Mouse (Mus musculus) neural tube, embryonic 13.5 days (tissue): ENCODE measurements around the gene Kmo. TPM values are rescaled to one million over a fixed set of nuclear protein-coding genes. Genes with fewer than 3 reads are reported as not detected.
A peak's percentile ranks its signal among the peaks of the same experiment; 100 is the strongest.

ENCODE experiments used
- ATAC-seq: fragments of 200-750 bp; cut with Nextera tagmentation; 2 replicates; pipeline ENCODE4 v1.8.0; 2017; ENCODE audit warnings: low read depth, mild to moderate bottlenecking, moderate TSS enrichment, moderate library complexity
- H3K27ac ChIP-seq: fragments of 300-500 bp; sonication (generic); replicated peaks from 2 replicates; pipeline ENCODE4 v1.5.1; 2015; ENCODE audit warnings: moderate library complexity, mild to moderate bottlenecking, inconsistent platforms
- H3K27me3 ChIP-seq: fragments of 300-500 bp; sonication (generic); 2 replicates; pipeline ENCODE4 v1.6.1; 2015; ENCODE audit warnings: mild to moderate bottlenecking, inconsistent platforms
- H3K36me3 ChIP-seq: fragments of 300-500 bp; sonication (generic); 2 replicates; pipeline ENCODE4 v1.6.1; 2015; ENCODE audit warnings: mild to moderate bottlenecking, inconsistent platforms
- H3K4me1 ChIP-seq: fragments of 300-500 bp; sonication (generic); replicated peaks from 2 replicates; pipeline ENCODE4 v1.6.1; 2015; ENCODE audit warnings: inconsistent platforms
- H3K4me2 ChIP-seq: fragments of 300-500 bp; sonication (generic); 2 replicates; pipeline ENCODE4 v1.6.1; 2015; ENCODE audit warnings: inconsistent platforms, mild to moderate bottlenecking, moderate library complexity
- H3K4me3 ChIP-seq: fragments of 300-500 bp; sonication (generic); 2 replicates; pipeline ENCODE4 v1.5.1; 2015; ENCODE audit warnings: mild to moderate bottlenecking, inconsistent platforms
- H3K9ac ChIP-seq: fragments of 300-500 bp; sonication (generic); 2 replicates; pipeline ENCODE4 v1.6.1; 2015; ENCODE audit warnings: moderate library complexity, mild to moderate bottlenecking, inconsistent platforms
- H3K9me3 ChIP-seq: fragments of 300-500 bp; sonication (generic); 2 replicates; pipeline ENCODE4 v1.6.1; 2016; ENCODE audit warnings: inconsistent platforms
- WGBS: fragments of 180-500 bp; shearing (Covaris S2); methylation state at CpG from one replicate; pipeline ENCODE4 v1.1.7; 2015; 5-methylcytosine and 5-hydroxymethylcytosine counted together
- polyA plus RNA-seq: library from polyadenylated mRNA; unstranded; fragments of >200 nt; fragmentation: Nextera tagmentation; extraction: Ambion mirVana; gene quantifications from 2 replicates; pipeline ENCODE4 v1.2.1, GENCODE M21; 2015

Gene Kmo
- polyA plus RNA-seq, 1 experiment from 2014 or later: 0.11 TPM

DNA sequence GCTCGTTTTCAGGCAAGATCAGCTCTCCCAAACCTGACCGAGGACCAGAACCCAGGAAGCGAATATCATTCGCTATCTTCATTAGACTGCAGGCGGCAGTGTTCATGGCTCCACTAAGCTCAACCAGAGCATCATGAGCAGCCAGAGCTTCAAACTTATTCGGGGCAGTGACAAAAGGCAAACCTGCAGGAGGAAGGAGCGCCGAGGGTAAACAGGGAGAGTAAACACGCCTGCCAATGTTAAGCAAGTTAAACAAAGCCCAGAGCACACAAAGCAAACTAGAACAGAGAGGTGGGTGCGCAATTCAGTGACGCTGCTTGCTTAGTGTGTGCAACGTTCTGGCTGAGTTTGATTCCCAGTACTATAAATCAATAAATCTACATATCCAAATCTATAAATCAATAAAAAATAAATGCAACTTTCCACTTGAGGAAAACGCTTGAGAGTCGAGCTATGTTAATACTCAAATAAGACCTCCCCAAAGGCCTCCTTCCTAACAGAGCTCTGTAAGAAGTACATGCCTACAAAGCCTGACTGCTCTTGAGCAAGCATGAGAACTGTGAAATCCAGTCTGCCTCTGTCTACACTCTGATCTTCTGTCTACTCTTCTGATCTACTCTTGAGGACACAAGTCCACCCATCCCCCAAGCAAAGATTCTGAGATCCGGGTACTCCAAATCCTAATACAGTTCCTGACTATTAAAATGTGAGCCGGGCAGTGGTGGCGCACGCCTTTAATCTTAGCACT lies 12.2 kb upstream of the Kmo start:
- Histone ChIP-seq H3K4me2 (no peak overlapping the region), H3K9me3 (no peaks in the 10 kb centered on the region), H3K9ac (no peak overlapping the region), H3K27ac (no peak overlapping the region), H3K36me3 (peaks cover 78% of the 10 kb centered on the region), H3K4me3 (no peak overlapping the region), H3K27me3 (no peaks in the 10 kb centered on the region), H3K4me1 (no peaks in the 10 kb centered on the region)
- WGBS: 91% methylated on average over 18 of the region's 18 CpGs
- no peak for ATAC-seq

- 95% methylated on average over 3 of the region's 3 CpGs for WGBS
- H3K27me3 ChIP-seq: no peaks in the 10 kb centered on the region
- no peak for ATAC-seq
- H3K36me3 ChIP-seq: peaks cover 77% of the 10 kb centered on the region
- H3K9ac ChIP-seq: no peak overlapping the region
- no peaks in the 10 kb centered on the region for H3K9me3 ChIP-seq
- no peaks in the 10 kb centered on the region for H3K4me1 ChIP-seq
- no peak overlapping the region for H3K4me2 ChIP-seq
- H3K27ac ChIP-seq: no peak overlapping the region
- H3K4me3 ChIP-seq: no peak overlapping the region
These were observed 11.5 kb upstream of the Kmo start for GRCm38 (mm10) chr1:175608708-175609107.

DNA sequence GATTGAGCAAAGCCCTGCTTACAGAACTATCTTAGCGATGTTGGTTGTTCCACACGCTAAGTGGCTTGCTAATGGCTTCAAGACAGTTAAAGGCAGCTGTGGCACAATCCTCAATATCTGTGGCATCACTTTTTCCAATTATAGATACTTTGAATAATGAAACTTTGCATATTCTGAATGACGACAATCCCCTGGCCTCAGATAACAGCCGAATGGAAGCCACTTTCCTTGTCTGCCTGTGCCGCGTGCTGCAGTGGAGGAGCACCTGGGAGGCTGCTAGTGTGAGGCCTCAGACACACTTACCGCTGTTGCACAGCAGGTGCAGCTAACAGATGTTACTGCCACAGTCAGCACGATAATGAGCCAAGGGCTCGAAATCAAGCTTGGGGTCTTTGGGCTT lies 5.2 kb upstream of the Kmo start:
- Histone ChIP-seq H3K4me1 (no peaks in the 10 kb centered on the region), H3K9ac (no peak overlapping the region), H3K4me3 (no peak overlapping the region), H3K9me3 (no peaks in the 10 kb centered on the region), H3K36me3 (peaks cover 73% of the 10 kb centered on the region), H3K4me2 (no peak overlapping the region), H3K27ac (no peak overlapping the region), H3K27me3 (no peaks in the 10 kb centered on the region)
- 86% methylated on average over 9 of the region's 9 CpGs for WGBS
- no peak for ATAC-seq

GRCm38 (mm10) chr1:175623656-175624055 lies 3.5 kb downstream of the Kmo start:
- Histone ChIP-seq H3K4me1 (peaks cover 15% of the 10 kb centered on the region), H3K9ac (no peak overlapping the region), H3K4me2 (no peak overlapping the region), H3K4me3 (no peak overlapping the region), H3K36me3 (peaks cover 9% of the 10 kb centered on the region), H3K27ac (no peak overlapping the region), H3K9me3 (no peaks in the 10 kb centered on the region), H3K27me3 (no peaks in the 10 kb centered on the region)
- ATAC-seq: no peak
- WGBS: 90% methylated on average over 6 of the region's 6 CpGs

- H3K9ac ChIP-seq: peak within 1 kb of the TSS; percentile 96
- peak within 1 kb of the TSS; percentile 91 for H3K27ac ChIP-seq
- H3K4me1 ChIP-seq: peaks cover 15% of the 10 kb centered on the region
- WGBS: under 1% methylated on average over 58 of the region's 58 CpGs
- H3K4me2 ChIP-seq: peak within 1 kb of the TSS; percentile 91
- no peaks in the 10 kb centered on the region for H3K27me3 ChIP-seq
- peak; percentile 100 for ATAC-seq
- peak within 1 kb of the TSS; percentile 81 for H3K4me3 ChIP-seq
- H3K9me3 ChIP-seq: no peaks in the 10 kb centered on the region
- H3K36me3 ChIP-seq: no peaks in the 10 kb centered on the region
These were observed 5.2 kb downstream of the Kmo start, which contains the start of gene Fh1 for GRCm38 (mm10) chr1:175625257-175625879. Gene Fh1, minus strand, starts transcription at chr1:175625635.

DNA sequence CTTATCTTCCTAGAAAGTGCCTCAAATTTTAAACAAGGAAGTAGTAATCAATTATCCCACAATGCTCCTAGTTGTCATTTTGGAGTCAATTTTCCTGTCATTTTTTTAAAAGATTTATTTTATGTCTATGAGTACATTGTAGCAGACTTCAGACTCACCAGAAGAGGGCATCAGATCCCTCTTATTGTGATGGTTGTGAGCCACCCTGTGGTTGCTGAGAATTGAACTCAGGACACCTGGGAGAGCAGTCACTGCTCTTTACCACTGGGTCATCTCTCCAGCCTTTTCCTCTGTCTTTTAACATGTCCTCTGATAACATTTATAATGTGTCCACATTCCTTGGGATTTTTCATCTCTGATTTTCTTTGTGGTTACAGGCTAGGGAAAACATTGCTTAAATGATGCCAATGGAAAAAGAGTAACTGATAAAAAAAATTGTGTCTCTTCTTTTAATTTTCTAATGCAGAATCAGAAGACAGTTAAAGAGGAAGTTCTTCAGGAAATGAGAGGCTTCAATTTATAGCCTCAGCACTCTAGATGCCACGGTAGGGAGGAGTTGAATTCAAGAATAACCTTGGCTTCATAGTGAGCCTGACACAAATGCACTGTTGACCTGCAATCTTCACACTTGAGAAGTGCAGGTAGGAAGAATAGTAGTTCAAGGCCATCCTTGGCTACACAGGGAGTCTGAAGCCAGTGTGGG lies 6.0 kb downstream of the Kmo start:
- H3K27me3 ChIP-seq: no peaks in the 10 kb centered on the region
- H3K27ac ChIP-seq: peak overlapping the region; percentile 57; the same call in 1 of the 2 replicates
- 93% methylated on average over 1 of the region's 1 CpGs for WGBS
- H3K4me2 ChIP-seq: peak overlapping the region; percentile 91
- no peaks in the 10 kb centered on the region for H3K9me3 ChIP-seq
- peaks cover 15% of the 10 kb centered on the region for H3K4me1 ChIP-seq
- ATAC-seq: peak; percentile 72
- no peaks in the 10 kb centered on the region for H3K36me3 ChIP-seq
- peak overlapping the region; percentile 52; the same call in 1 of the 2 replicates for H3K9ac ChIP-seq
- peak overlapping the region; percentile 81 for H3K4me3 ChIP-seq

DNA sequence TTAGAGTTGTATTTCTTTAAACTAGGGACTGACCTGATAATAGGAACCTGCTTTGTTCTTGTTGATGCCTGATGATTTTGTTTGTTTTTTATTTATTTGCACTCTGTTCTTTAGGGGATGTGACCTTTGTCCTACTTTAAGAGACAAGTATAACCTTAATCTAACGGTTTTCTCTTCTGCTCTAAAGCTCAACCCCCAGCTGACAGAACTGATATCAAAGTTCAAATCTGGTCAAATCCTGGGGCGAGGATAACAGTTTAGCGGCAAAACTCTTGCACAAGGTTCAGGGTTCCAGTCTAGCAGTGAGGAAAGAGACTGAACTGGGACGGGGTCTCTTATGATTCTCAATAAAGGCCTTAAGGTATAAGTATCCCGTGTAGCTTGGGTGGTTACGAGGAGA lies 9.1 kb downstream of the Kmo start:
- no peak for ATAC-seq
- H3K27me3 ChIP-seq: no peaks in the 10 kb centered on the region
- H3K4me2 ChIP-seq: no peak overlapping the region
- H3K9me3 ChIP-seq: no peaks in the 10 kb centered on the region
- H3K4me1 ChIP-seq: peaks cover 7% of the 10 kb centered on the region
- WGBS: 89% methylated on average over 6 of the region's 6 CpGs
- no peaks in the 10 kb centered on the region for H3K36me3 ChIP-seq
- no peak overlapping the region for H3K4me3 ChIP-seq
- H3K27ac ChIP-seq: no peak overlapping the region
- H3K9ac ChIP-seq: no peak overlapping the region

DNA sequence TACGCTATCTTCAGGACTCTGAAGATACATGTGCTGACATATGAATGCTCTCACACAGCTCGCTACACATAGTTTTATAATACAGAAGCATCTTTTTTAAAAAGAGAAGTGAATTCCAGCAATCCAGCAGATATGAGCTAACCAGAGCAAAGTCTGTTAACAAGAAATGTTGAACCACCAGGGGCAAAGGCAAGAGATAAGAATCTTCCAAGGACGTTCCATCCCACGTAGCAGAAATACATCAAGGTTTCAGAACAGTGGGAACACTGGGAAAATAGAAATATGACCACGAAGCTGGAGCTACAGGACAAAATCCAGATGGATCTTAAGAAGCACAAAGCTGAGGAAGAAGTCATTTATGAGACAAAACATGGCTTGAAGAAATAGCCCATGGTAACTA lies 10.2 kb downstream of the Kmo start:
- no peak overlapping the region for H3K4me2 ChIP-seq
- H3K9me3 ChIP-seq: no peaks in the 10 kb centered on the region
- H3K36me3 ChIP-seq: no peaks in the 10 kb centered on the region
- H3K4me1 ChIP-seq: no peaks in the 10 kb centered on the region
- 92% methylated on average over 5 of the region's 5 CpGs for WGBS
- no peak overlapping the region for H3K4me3 ChIP-seq
- no peak overlapping the region for H3K9ac ChIP-seq
- no peaks in the 10 kb centered on the region for H3K27me3 ChIP-seq
- no peak for ATAC-seq
- no peak overlapping the region for H3K27ac ChIP-seq

DNA sequence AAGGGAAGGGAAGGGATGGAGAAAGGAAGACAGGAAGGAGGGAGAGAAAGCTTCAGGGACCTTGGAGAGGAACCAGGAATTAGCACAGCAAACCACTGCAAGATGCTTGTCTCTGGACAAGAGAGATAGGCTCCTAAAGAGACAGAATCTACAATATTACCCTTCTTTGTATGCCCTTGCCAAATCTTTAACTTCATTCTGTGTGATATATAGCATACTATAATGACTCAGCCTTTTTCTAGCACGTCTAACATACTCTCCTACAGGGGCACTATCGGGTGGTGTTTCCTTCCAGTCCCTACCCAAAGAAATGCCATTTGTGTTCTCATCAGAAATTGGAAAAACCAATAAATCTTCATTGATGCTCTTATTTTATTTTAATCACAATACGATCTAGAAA lies 10.9 kb downstream of the Kmo start:
- Histone ChIP-seq H3K9ac (no peak overlapping the region), H3K36me3 (no peaks in the 10 kb centered on the region), H3K4me3 (no peak overlapping the region), H3K4me2 (no peak overlapping the region), H3K27ac (no peak overlapping the region), H3K27me3 (no peaks in the 10 kb centered on the region), H3K4me1 (no peaks in the 10 kb centered on the region), H3K9me3 (no peaks in the 10 kb centered on the region)
- 81% methylated on average over 3 of the region's 3 CpGs for WGBS
- ATAC-seq: no peak

- Histone ChIP-seq H3K9ac (no peak overlapping the region), H3K9me3 (no peaks in the 10 kb centered on the region), H3K4me1 (no peaks in the 10 kb centered on the region), H3K27me3 (no peaks in the 10 kb centered on the region), H3K4me3 (no peak overlapping the region), H3K4me2 (no peak overlapping the region), H3K36me3 (no peaks in the 10 kb centered on the region), H3K27ac (no peak overlapping the region)
- WGBS: 79% methylated on average over 10 of the region's 10 CpGs
- ATAC-seq: no peak
These were observed 11.6 kb downstream of the Kmo start for GRCm38 (mm10) chr1:175631721-175632221.

DNA sequence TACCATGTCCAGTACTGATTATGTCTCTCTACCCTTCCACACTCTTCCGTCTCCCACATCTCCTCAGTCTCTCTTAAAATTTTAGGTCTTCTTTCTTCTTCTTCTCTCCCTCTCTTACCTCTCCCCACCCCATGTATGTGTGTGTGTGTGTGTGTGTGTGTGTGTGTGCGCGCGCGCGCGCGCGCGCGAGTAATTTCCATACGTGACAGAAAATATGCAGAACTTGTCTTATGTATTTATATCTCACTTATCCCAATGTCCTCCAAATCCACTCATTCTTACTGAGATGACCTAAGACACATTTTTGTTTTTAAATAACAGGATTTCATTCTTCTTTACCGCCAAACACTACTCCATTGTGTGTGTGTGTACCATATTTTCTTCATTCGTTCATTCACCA lies 12.3 kb downstream of the Kmo start:
- Histone ChIP-seq H3K36me3 (no peaks in the 10 kb centered on the region), H3K27ac (no peak overlapping the region), H3K4me1 (no peaks in the 10 kb centered on the region), H3K4me3 (no peak overlapping the region), H3K9ac (no peak overlapping the region), H3K9me3 (no peaks in the 10 kb centered on the region), H3K4me2 (no peak overlapping the region), H3K27me3 (no peaks in the 10 kb centered on the region)
- 96% methylated on average over 14 of the region's 14 CpGs for WGBS
- no peak for ATAC-seq

DNA sequence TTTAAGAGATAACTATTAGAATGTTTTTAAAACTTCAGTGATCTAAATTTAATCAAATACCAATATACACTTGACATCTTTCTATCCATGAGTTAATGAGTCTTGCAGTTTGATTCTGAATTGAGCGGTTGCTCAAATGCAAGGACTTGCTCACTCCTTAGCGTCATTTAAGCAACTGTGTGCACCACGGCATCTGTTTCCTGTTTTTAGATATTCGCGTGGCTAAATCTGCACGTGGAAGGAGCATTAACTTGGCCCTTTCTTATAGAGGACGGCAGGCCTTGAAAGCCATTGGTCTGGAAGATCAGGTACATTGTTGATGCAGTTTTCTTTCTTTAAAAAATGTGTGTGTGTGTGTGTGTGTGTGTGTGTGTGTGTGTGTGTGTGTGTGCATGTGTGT lies 17.5 kb downstream of the Kmo start:
- no peaks in the 10 kb centered on the region for H3K36me3 ChIP-seq
- ATAC-seq: no peak
- no peaks in the 10 kb centered on the region for H3K9me3 ChIP-seq
- no peak overlapping the region for H3K9ac ChIP-seq
- no peaks in the 10 kb centered on the region for H3K4me1 ChIP-seq
- 79% methylated on average over 7 of the region's 7 CpGs for WGBS
- H3K27ac ChIP-seq: no peak overlapping the region
- no peak overlapping the region for H3K4me3 ChIP-seq
- H3K27me3 ChIP-seq: no peaks in the 10 kb centered on the region
- no peak overlapping the region for H3K4me2 ChIP-seq
